Mouse (Mus musculus): ENCODE measurements around the gene Olfr17.
"Not testable (repeated sequence)": the region's sequence is repeated elsewhere in the genome, so short reads cannot be mapped to it uniquely, and the experiment has no call there.

DNA sequence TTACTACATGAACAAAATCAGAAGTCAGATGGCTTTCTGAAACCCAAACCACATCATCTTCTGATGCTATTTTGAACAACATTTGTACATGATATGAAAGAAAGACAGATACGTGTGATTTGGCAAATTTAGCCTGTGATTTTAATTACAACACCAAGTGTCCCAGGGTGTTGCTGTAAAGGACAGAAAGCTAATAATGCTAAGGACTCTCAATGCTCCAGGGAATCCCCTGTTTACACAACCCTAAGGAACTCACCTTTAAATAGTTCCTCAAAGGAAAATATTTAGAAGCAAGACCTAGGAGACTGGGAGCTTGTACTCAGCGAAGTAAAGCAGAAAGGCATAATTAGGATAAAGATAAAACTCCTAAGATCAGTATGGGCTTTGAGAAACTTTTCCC is 45.0 kb downstream of the Olfr17 start, which contains the start of gene Olfr716:
- TF ChIP-seq CTCF (IDR thresholded peaks at IDR 0.05; ENCODE audit: low read depth, low read length); GATA1 (IDR thresholded peaks at IDR 0.05; ENCODE audit: borderline replicate concordance, low read length); TAL1 (conservative IDR thresholded peaks at IDR 0.05; ENCODE audit: low read depth, low read length): not testable (repeated sequence)
